Mouse (Mus musculus): ENCODE results near the gene Rxfp1.

- TF ChIP-seq TCF12 (IDR thresholded peaks at IDR 0.05; ENCODE audit: insufficient read depth, poor library complexity, severe bottlenecking) (no peak), POLR2A (IDR thresholded peaks at IDR 0.05; ENCODE audit: insufficient read length, low read depth) (no peak), CEBPB (IDR thresholded peaks at IDR 0.05; ENCODE audit: insufficient read depth, poor library complexity, severe bottlenecking) (no peak), MYOD1 (IDR thresholded peaks at IDR 0.05; ENCODE audit: control insufficient read depth in 1 of 3, insufficient read length in 2 of 3, low read depth in 2 of 3) (no peak), POLR2AphosphoS2 (IDR thresholded peaks at IDR 0.05; ENCODE audit: insufficient read length, low read depth) (no peak), MYOG (IDR thresholded peaks at IDR 0.05; ENCODE audit: control insufficient read depth in 1 of 3, insufficient read depth in 1 of 3, insufficient read length in 2 of 3, low read depth in 2 of 3) (no peak), MAX (IDR thresholded peaks at IDR 0.05; ENCODE audit: low read depth) (no peak), SRF (IDR thresholded peaks at IDR 0.05; ENCODE audit: control insufficient read depth, insufficient read length, low read depth) (no peak)
Observed at GRCm38 (mm10) chr3:79772701-79773100, 35.0 kb upstream of the Rxfp1 start.

All from myocyte (in vitro differentiated cells).